Mouse (Mus musculus) frontal cortex, adult 2 months (tissue): ENCODE data around the gene Dmrta2. TPM values are rescaled to one million over a fixed set of nuclear protein-coding genes. Genes with fewer than 3 reads are reported as not detected.

Source experiments
- DNase-seq, 2 experiments: peaks; one replicate each; pipeline ENCODE4 v3.0.0; 2022; ENCODE audit warnings: low spot score in 1 of 2; ENCODE audit errors: extremely low spot score in 1 of 2
- polyA plus RNA-seq: library from polyadenylated mRNA; depleted of rRNA; stranded (reverse); fragments of >200 nt; gene quantifications from 2 replicates; pipeline ENCODE4 v1.2.3, GENCODE M21; 2012

Gene Dmrta2
- polyA plus RNA-seq, 1 experiment = 3.3 TPM

DNA sequence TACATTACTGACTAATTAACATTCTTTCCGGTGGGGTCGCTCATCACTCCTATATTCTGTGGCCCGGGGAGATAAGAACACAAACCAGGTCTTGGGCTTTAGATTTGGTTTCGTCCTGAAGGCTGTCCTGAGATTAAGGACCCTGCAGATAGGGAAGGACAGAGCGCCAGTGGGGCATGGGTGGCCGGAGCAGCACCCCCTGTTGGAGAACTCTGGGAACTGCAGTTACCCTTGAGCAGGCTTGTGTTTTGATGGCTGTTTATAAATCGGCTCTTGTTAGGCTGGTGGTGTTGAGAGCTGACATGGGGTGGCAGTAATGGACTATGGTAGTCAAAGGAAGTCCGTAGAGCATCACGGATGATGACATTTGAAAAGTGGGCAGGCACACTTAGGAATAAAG is 41.3 kb downstream of the Dmrta2 start:
- no peak for DNase-seq

- peak; percentile 65 to 96 for DNase-seq
Measured at GRCm38 (mm10) chr4:110020255-110020654, 42.4 kb downstream of the Dmrta2 start.

DNA sequence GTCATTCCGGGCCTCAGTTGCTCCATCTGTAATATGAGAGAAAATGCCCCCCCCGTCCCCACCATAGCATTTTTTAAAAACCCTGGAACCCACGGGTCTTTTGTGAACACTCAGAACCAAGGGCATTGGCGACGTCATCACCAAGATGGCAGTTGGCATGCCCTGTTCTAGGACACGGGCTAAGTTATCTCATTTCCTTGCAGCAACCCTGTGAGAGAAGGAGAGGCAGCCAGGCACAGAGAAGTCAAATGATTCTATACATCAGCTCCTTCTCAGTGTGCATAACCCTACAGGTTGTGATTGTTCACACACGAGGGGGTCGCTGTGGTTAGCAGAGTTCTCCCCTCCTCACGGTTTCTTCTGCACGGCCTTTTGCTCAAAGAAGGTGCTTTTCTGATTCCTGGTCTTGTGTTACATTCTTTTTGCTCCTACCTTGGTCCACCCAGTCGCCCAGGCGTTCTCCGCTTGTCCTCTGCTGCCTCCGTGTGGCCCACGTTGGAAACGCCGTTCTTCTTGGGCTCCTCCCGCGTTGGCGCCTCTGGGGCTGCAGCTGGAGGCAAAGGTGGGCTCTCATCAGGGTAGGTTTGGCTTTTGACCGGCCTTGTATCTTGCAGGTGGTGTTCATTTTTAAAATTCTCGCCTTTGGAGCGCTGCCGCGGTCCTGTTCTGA is 44.2 kb downstream of the Dmrta2 start:
- DNase-seq = peak; percentile 43 to 94

DNA sequence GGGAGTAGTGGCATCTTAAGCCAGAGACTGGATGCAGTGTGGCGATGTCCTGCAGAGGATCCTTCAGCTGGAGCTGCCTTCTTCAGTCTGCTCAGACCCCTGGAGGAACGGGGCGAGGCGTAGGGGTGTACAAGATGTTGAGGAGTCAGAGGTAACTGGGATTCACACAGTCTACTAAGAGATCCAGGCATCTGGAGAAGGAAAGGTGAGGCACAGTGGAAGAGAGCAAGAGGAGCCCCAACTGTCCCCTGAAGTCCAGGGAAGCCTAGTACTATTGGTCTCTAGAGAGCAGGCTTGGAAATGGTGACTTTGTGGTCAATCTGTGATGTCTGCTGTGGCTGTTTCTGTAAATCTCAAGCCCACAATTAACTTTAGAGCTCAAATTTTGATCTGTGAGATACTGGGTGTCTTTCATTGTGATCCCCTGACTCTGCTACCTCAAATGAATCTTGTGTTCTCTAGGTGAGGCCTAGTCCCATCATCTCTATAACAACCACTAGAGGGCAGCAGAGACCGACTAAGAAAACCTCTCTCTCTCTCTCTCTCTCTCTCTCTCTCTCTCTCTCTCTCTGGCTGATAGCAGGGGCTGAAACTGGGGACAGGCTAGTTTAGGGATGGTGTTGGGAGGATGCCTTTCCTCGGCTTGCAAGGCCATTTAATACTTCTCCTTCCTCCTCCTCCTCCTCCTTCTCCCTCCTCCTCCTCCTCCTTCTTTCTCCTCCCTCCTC is 50.8 kb downstream of the Dmrta2 start:
- peak in 1 of 2 experiments; percentile 80 for DNase-seq

DNA sequence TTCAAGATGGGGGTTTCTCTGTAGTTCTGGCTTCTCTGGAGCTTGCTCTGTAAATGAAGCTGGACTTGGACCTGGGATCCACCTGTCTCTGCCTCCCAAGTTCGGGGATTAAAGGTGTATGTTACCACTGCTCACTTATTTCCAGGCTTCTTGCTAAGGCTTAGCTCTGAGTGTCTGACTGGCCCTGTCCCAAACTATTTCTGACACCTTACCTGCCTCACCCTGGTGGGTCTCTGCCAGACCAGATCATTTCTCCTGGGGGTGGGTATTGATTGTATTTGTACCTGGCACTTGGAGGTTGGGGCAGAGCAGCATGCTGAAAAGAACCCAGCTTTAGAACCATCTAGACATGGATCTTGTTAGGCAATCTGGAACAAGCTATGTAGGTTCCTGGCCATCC is 51.6 kb downstream of the Dmrta2 start:
- no peak for DNase-seq
